Mouse (Mus musculus) ES-E14 (cell line): ENCODE measurements around the gene Tbc1d24. TPM values are rescaled to one million over a fixed set of nuclear protein-coding genes. Genes with fewer than 3 reads are reported as not detected.
"Not testable (repeated sequence)": the region's sequence is repeated elsewhere in the genome, so short reads cannot be mapped to it uniquely, and the experiment has no call there.

Experiments used
- DNase-seq: peaks from one replicate; pipeline ENCODE4 v3.0.0-alpha.2; 2013; ENCODE audit warnings: low read depth, low spot score
- H3K27ac ChIP-seq: 2 replicates; pipeline ENCODE4 v1.5.1; 2012; ENCODE audit warnings: low read depth, mild to moderate bottlenecking, low read length, moderate library complexity, mixed read lengths; ENCODE audit not compliant: poor library complexity, insufficient read depth, severe bottlenecking
- H3K36me3 ChIP-seq: 2 replicates; pipeline ENCODE4 v1.6.1; 2012; ENCODE audit warnings: mild to moderate bottlenecking, low read length, moderate library complexity, mixed read lengths; ENCODE audit not compliant: control insufficient read depth, poor library complexity, insufficient read depth, severe bottlenecking
- H3K4me1 ChIP-seq, 2 experiments: fragments of 150-350 bp in 1 of 2; sonication (generic) in 1 of 2; 2 replicates each; pipeline ENCODE4 v1.6.1; 2012; ENCODE audit warnings: low read length in 2 of 2, mild to moderate bottlenecking in 1 of 2, mixed read lengths in 1 of 2; ENCODE audit not compliant: control insufficient read depth in 2 of 2, insufficient read depth in 2 of 2, poor library complexity in 1 of 2
- H3K4me3 ChIP-seq, 2 experiments: fragments of 150-350 bp in 1 of 2; sonication (generic) in 1 of 2; 2 replicates each; pipeline ENCODE4 v1.5.1; 2012; ENCODE audit warnings: low read length in 2 of 2, low read depth in 1 of 2, mild to moderate bottlenecking in 1 of 2, mixed read lengths in 1 of 2; ENCODE audit not compliant: insufficient read depth in 1 of 2, poor library complexity in 1 of 2, severe bottlenecking in 1 of 2
- H3K9ac ChIP-seq: 2 replicates; pipeline ENCODE4 v1.6.1; 2012; ENCODE audit warnings: low read depth, mild to moderate bottlenecking, low read length, mixed read lengths; ENCODE audit not compliant: poor library complexity, insufficient read depth, severe bottlenecking
- H3K9me3 ChIP-seq: fragments of 150-350 bp; sonication (generic); 2 replicates; pipeline ENCODE4 v1.6.1; 2012; ENCODE audit warnings: low read depth, mild to moderate bottlenecking, low read length; ENCODE audit not compliant: control insufficient read depth, insufficient read depth
- CHD2 ChIP-seq: IDR thresholded peaks from 2 replicates; pipeline ENCODE4 v1.6.1; 2014; ENCODE audit warnings: mild to moderate bottlenecking, low read depth, low read length, inconsistent platforms
- HCFC1 ChIP-seq: IDR thresholded peaks from 2 replicates; pipeline ENCODE4 v1.6.1; 2012; ENCODE audit warnings: low read length, inconsistent platforms, borderline replicate concordance; ENCODE audit not compliant: insufficient read depth
- MAFK ChIP-seq: IDR thresholded peaks from 2 replicates; pipeline ENCODE4 v1.6.1; 2014; ENCODE audit warnings: mild to moderate bottlenecking, low read depth, low read length, inconsistent platforms; ENCODE audit not compliant: insufficient read depth
- ZC3H11A ChIP-seq: IDR thresholded peaks from 2 replicates; pipeline ENCODE4 v1.6.1; 2012; ENCODE audit warnings: low read depth, mild to moderate bottlenecking, inconsistent platforms, low read length, borderline replicate concordance
- ZNF384 ChIP-seq: IDR thresholded peaks from 2 replicates; pipeline ENCODE4 v1.6.1; 2012; ENCODE audit warnings: low read depth, low read length, inconsistent platforms
- in situ Hi-C, 2 experiments: fragments of 600-800 bp; cut with MboI; formaldehyde crosslinking; loops; one replicate each; pipeline ENCODE4 v1.15.1; 2025; ENCODE audit warnings: low sequenced_read_pairs in 2 of 2, inconsistent platforms in 1 of 2; ENCODE audit not compliant: unreplicated experiment in 2 of 2
- total RNA-seq: library from RNA; depleted of rRNA; stranded (reverse); fragments of 300-350 nt; gene quantifications from 2 replicates; pipeline ENCODE4 v1.2.3, GENCODE M21; 2012

Gene Tbc1d24
- total RNA-seq, 1 experiment = 14.1 TPM

DNA sequence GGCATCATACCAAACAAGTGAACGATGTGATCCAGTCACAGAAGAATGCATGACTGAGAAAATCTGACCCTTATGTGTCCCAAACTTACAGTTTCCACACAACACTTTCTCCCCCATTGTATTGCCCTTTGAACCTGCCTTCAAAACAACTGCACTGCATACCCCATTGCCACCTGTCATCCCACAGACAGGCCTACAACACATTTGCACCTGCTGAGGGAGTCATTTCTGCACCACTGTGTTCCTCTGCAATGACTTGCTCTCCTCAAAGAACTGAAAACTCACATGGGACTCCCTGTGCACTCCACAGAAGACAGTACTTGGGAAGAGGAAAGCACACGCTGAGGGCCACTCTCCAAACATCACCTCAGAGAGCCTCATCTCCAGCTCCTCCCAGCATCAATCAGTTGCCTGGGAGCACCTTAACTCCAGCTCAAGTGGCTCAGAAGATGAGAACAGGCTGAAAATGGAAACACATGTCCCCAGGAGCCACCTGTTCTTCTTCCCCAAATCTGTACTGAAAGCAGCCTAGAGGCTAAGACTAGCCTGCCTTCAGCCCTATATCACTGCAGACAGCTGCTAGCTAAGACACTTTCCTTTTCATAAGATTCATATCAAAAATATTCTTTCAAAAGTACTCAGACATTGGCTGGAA, 68.0 kb downstream of the Tbc1d24 start:
- Histone ChIP-seq H3K27ac (no peak overlapping the region), H3K4me1 (peaks cover 0 to 5% of the 10 kb centered on the region in 2 experiments; a peak in 3 of 4 replicates), H3K9ac (no peak overlapping the region), H3K36me3 (no peaks in the 10 kb centered on the region), H3K4me3 (no peak overlapping the region), H3K9me3 (no peaks in the 10 kb centered on the region)
- no peak for DNase-seq
- in situ Hi-C loops = no loop called here
- no peak for TF ChIP-seq ZNF384

DNA sequence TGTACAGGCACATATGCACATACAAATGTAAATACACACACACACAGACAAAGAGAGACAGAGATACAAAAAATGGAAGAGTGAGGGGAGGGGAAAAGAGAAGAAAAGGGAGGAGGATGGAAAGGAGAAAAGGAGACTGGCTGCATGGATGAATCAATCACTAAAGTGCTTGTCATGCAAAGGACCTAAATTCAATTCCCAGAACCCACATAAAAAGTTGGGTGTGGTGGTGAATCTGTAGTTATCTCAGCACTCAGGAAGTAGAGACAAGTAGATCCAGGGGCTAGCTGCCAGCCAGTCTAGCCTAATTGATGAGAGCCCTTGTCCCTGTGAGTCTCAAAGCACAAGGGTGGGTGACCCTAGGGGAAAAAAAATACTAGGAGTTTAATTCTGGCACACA, 71.3 kb downstream of the Tbc1d24 start:
- no peaks in the 10 kb centered on the region for H3K36me3 ChIP-seq
- H3K4me3 ChIP-seq = no peak overlapping the region
- peak overlapping the region; percentile 44; the same call in 1 of the 2 replicates for H3K27ac ChIP-seq
- in situ Hi-C loops = no loop called here
- no peak for TF ChIP-seq HCFC1
- no peak for TF ChIP-seq MAFK
- no peak for TF ChIP-seq CHD2
- TF ChIP-seq ZC3H11A = no peak
- TF ChIP-seq ZNF384 = no peak
- no peak overlapping the region for H3K9ac ChIP-seq
- H3K9me3 ChIP-seq = no peaks in the 10 kb centered on the region
- peak; percentile 35 for DNase-seq
- H3K4me1 ChIP-seq = peaks cover 4 to 11% of the 10 kb centered on the region in 2 experiments

DNA sequence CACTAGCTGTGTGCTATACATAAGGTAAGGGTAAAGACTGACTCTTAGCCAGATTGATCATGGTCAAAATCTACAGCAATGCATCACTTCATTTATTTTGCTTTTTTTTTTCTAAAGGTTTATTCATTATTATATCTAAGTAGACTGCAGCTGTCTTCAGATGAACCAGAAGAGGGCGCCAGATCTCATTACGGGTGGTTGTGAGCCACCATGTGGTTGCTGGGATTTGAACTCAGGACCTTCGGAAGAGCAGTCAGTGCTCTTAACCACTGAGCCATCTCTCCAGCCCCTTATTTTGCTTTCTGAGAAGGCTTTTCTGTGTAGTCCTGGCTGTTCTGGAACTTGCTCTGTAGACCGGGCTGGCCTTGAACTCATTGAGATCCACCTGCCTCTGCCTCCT, 72.4 kb downstream of the Tbc1d24 start:
- H3K4me3 ChIP-seq, DNase-seq, in situ Hi-C loops, H3K9me3 ChIP-seq, H3K36me3 ChIP-seq, H3K9ac ChIP-seq: not testable (repeated sequence)
- H3K4me1 ChIP-seq = peaks cover 4 to 11% of the 10 kb centered on the region in 2 experiments
- peak overlapping the region; percentile 44; the same call in 1 of the 2 replicates for H3K27ac ChIP-seq

DNA sequence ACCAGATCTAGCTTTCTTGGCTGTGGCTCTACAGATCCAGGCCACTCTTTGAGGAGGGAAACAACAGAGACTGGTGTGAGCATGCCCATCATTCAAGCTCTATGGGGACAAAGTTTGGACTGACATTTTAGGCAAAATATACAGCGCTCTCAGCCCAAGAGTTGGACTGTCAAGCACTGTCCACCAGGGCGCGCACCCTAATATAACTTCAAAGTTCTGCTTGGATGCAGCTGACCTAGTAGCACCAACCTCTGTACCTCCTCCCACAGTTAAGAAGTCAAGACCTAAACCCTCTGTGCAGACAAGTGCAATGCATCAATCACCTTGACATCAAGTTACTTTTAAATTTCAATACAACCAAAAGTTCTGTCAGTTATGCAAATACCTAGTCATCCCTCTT, 73.8 kb downstream of the Tbc1d24 start:
- Histone ChIP-seq H3K36me3 (no peaks in the 10 kb centered on the region), H3K4me3 (no peak overlapping the region)

DNA sequence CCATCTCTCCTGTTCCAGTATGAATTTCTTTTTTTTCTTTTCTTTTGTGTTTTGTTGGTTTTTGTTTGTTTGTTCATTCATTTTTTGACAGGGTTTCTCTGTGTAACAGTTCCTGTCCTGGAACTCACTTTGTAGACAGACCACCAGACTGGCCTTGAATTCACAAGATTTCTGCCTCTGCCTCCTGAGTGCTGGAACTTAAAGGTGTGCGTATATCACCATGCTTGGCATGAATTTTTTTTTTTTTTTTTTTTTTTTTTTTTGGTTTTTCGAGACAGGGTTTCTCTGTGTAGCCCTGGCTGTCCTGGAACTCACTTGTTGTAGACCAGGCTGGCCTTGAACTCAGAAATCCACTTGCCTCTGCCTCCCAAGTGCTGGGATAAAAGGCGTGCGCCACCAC, 76.1 kb downstream of the Tbc1d24 start:
- H3K4me3 ChIP-seq, H3K4me1 ChIP-seq, H3K36me3 ChIP-seq, H3K9ac ChIP-seq, H3K9me3 ChIP-seq, H3K27ac ChIP-seq, in situ Hi-C loops, DNase-seq: not testable (repeated sequence)
- peak; percentile 86; the same call in 1 of the 2 replicates for TF ChIP-seq ZNF384

More for the DNA sequence above, 73.8 kb downstream of the Tbc1d24 start:
- no peak for DNase-seq
- H3K9me3 ChIP-seq = no peaks in the 10 kb centered on the region
- H3K4me1 ChIP-seq = peaks cover 4 to 8% of the 10 kb centered on the region in 2 experiments
- no peak for TF ChIP-seq CHD2
- no peak for TF ChIP-seq ZNF384
- no peak for TF ChIP-seq HCFC1
- no peak for TF ChIP-seq ZC3H11A
- TF ChIP-seq MAFK = no peak
- H3K9ac ChIP-seq = no peak overlapping the region
- H3K27ac ChIP-seq = no peak overlapping the region
- in situ Hi-C loops = no loop called here
